Mouse (Mus musculus): ENCODE measurements around the gene Tmx4.
"Not testable (repeated sequence)": the region's sequence is repeated elsewhere in the genome, so short reads cannot be mapped to it uniquely, and the experiment has no call there.

The Tmx4 gene

DNA sequence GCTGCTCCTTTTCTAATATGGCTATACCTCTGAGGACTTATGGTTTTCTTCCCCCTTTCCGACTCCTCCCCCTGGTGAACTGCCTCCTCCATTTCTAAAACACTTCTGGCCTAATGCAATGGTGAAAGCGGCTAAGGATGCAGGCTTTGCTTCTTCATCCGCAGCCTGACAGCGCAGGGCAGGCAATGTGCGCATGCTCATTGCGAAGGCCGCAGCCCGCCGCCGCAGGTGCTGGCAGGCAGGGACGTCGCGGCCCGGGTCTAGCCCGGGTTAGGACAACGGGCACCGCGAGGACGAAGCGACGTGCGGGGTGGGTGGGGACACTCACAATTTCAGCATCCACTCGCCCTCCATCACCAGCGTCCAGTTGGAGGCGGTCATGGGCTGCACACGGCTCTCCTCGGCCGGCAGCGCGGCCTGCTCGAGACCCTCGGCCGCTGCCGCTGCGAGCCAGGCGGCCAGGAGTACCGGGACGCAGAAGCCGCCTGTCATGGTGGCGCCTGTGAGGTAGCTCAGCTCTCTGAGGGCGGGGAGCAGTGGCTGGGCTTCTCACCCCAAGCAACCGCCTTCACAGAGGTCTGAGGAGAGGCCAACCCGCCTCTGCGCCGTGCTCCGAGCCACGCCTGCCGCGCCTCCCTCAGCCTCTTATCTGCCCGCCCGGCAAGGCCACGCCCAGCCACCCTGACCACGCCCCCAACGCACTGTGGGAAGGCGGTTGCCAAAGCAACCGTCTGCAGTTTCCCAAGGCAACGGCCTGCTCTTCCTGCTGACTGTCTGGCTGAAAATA, at the start of gene Tmx4:
Gene Tmx4, minus strand, starts transcription at position 632 of the 787 bp plus-strand sequence.
- peak; percentile 98 for DNase-seq (ENCODE audit: low spot score in 2 of 2)

GRCm38 (mm10) chr2:134692125-134692524, 48.2 kb upstream of the Tmx4 start:
- no peak for DNase-seq (ENCODE audit: low spot score in 2 of 2)

- no peak for DNase-seq (ENCODE audit: low spot score in 2 of 2)
Measured at GRCm38 (mm10) chr2:134691055-134691454, 47.1 kb upstream of the Tmx4 start.

DNA sequence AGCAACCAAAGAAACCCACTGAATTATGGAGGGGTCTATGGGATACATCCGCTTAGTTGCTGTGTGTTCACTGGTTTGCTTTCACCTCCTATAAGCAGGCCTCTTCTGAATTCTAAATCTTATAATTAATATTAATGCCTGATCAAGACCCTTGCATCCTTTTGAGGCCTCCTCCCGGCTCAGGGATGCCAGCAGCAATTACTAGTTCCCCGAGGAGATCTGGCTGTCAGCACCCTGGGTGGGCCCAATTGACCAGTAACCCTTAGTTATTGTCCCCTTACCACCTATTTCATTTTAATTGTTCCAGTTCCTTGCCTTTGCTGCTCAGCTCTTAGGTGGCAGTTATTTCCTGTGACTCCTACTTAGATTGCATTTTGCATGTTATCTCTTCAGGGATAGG, 38.4 kb upstream of the Tmx4 start:
- DNase-seq (ENCODE audit: low spot score in 2 of 2), result no peak

DNA sequence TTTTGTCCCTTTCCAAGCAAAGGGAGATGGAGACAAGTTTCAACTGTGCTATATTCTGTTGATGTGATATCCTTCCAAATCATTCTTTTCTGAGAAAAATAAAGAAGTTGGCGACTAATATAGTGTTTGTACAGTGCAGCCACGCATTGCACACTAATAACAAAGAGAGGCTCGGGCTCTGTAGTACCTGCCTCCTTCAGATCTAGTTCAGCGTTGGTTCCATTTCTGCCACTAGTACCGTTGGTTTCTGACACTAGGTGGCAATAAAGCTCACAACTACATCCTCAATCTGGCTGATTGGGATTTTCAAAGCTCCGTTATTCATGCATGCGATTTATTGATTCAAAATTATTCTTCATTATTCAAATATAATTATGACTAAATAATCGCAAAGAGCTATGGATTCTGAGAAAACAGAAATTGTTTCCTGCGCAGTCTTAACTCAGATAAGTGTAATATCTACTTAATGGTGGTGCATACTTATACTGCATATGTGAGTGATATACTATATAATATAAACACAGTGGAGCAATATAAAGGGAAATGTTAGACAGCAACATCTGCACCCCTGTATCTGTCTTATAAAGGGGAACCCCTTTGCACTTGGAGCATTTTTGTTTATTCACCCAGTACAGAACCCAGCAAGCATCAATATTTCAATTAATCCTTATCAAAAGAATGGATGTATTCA, 37.5 kb upstream of the Tmx4 start:
- DNase-seq (ENCODE audit: low spot score in 2 of 2), result no peak

DNA sequence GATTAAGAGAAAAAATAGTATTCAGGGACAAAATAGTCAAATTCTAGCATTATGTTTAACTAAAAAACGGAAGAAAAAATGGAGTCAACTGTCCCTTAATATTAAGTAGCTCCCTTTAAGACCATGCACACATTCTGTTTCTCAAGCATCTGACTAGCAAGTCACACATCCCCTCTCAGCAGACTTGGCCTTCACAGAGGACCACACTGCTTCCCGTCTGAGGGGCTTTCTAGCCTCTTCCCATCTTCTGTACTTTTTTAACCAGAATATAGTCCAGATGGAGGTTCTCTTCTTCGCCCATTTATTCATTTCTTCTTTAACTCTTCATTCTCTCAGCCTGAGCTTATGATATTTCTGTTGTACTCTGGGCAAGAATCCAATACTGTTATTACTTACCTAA, 35.6 kb upstream of the Tmx4 start:
- DNase-seq (ENCODE audit: low spot score in 2 of 2), result no peak

DNA sequence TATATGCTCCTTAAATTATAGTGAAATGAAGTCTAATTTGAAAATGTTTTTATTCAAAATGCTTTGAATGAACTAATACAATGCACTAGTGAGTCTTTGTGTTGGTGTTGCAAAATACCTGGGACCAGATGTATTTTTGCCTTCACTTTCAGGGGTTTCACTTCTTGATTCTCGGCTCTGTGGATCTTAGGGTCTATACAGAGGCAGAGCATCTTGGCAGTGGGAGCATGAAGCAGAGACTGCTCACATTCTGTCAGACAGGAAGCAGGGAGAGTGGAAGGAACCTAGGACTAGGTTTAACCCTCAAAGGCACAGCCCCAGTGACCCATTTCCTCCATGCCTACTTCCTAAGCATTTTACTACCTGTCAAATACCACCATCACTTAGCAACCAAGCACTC, 31.5 kb upstream of the Tmx4 start:
- DNase-seq (ENCODE audit: low spot score in 2 of 2), result no peak

- DNase-seq (ENCODE audit: low spot score in 2 of 2), result peak; percentile 25 to 36
Measured at GRCm38 (mm10) chr2:134673604-134674003, 29.7 kb upstream of the Tmx4 start.

- no peak for DNase-seq (ENCODE audit: low spot score in 2 of 2)
Measured at GRCm38 (mm10) chr2:134656477-134656876, 12.5 kb upstream of the Tmx4 start.

GRCm38 (mm10) chr2:134654668-134655067, 10.7 kb upstream of the Tmx4 start:
- DNase-seq (ENCODE audit: low spot score in 2 of 2), result no peak

DNA sequence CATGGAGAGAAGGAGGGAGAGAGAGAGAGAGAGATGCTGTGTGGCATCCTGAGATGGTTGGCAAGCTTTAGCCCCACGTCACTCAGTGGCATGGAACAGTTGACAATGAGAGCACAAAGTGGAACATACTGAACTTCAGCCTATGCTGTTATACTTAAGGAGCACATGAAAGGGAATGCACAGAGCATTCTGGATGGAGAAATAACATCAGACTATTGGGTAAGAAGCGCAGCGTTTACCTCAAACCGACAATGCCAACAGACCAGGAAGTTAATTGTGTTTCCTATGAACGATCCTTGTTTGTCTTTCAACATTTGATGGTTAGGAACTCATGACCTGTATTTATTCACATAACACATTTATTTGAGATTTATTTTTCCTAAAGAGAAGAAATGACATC, 8.8 kb upstream of the Tmx4 start:
- no peak for DNase-seq (ENCODE audit: low spot score in 2 of 2)

DNA sequence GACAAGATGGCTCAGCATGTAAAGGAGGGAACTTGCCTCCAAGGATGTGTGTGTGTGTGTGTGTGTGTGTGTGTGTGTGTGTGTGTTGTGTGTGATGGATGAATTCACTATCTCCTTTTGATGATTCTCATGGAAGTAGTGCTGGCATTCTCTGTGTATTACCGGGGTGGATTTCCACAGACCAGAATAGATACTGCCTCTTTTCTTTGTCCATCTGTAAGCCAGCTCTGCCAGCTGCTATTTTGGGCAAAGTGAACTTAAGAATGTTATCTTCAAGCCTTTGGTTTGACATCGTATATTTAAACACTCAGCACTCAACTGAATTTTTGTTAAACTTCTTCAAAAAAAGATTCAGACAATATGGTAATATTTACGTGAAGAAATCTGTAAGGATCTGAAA, 5.1 kb upstream of the Tmx4 start:
- no peak for DNase-seq (ENCODE audit: low spot score in 2 of 2)

GRCm38 (mm10) chr2:134645752-134646151, 1.8 kb upstream of the Tmx4 start:
- DNase-seq (ENCODE audit: low spot score in 2 of 2), result no peak

DNA sequence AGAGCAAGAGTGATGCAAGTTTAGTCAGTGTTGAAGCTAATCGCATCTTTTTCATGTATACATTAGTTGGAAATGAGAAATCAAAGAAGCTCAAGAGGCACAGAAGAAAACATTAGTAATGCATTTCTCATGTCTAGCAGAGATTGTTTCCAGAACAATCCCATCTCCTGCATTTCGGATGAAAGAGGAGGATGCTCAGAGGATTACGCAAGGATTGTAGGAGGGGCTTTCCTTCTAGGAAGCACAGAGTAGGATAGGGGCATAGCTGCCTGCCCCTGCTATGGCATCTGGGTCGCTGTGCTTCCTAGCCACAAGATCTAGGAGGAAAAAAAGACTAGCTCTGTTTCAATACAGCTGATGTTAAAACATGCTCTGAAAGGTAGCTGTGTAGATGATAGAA, 1.2 kb upstream of the Tmx4 start:
- no peak for DNase-seq (ENCODE audit: low spot score in 2 of 2)

GRCm38 (mm10) chr2:134644301-134644912, 462 bp upstream of the Tmx4 start:
- DNase-seq (ENCODE audit: low spot score in 2 of 2), result no peak

DNA sequence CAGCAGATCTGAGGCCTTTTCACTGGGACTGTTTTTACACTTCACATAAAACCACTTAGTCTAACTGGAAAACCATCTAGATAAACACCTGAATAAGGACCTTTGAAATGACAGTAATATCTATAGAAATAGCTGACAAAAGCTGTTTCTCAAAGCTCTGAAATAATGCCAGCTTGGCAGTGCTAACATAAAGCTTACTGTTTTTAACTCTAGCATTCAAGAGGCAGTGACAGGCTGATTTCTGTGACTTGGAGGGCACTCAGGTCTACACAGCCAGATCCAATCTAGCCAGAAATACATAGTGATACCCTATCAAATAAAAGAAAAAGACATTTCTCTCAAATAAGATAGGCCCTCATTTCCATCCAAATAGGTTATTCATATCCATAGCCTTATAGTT, 1.6 kb downstream of the Tmx4 start:
- no peak for DNase-seq (ENCODE audit: low spot score in 2 of 2)

DNA sequence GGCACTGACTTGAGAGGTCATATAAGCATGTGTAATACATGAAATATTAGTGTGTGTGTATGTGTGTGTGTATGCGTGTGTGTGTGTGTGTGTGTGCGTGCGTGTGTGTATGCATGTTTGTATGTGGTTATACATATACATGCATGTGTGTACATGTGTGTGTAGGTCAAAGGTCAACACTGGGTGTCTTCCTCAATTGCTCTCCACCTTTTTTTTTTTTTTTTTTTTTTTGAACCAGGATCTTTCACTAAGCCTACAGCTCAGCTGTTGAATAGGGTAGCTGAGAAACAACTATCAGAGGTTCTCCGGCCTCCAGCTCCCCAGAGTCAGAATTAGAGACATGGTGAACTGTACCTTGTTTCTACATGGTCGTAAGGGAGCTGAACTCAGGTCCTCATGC, 2.6 kb downstream of the Tmx4 start:
- DNase-seq (ENCODE audit: low spot score in 2 of 2), result no peak

- DNase-seq (ENCODE audit: low spot score in 2 of 2), result no peak
Measured at GRCm38 (mm10) chr2:134640398-134640797, 3.5 kb downstream of the Tmx4 start.

GRCm38 (mm10) chr2:134628541-134628940, 15.4 kb downstream of the Tmx4 start:
- DNase-seq (ENCODE audit: low spot score in 2 of 2), result not testable (repeated sequence)

GRCm38 (mm10) chr2:134604935-134605334, 39.0 kb downstream of the Tmx4 start:
- DNase-seq (ENCODE audit: low spot score in 2 of 2), result no peak

DNA sequence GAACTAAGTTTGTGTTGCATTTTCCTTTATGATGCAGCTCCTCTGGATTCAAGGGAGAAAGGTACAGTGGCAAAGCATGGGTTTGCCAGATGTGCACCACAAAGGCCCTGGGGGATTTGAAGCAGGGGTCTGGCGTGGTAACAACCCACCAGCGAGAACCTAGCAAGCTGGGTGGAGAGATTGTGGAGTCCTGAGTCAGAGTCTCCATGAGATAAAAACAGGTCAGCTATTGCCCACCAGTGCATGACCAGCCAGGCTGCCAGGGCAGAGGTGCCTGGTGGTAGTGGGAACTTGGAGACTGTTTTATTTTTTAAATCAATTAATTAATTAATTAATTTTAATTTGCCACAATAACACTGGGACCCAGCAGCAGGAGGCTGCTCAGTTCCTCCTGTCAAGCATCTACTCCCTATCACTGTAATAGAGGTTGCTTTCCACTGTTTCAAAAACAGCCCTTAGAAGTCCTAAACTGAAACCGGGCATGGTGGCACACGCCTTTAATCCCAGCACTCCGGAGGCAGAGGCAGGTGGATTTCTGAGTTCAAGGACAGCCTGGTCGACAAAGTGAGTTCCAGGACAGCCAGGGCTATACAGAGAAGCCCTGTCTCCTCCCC, 52.8 kb downstream of the Tmx4 start:
- DNase-seq (ENCODE audit: low spot score in 2 of 2), result no peak

DNA sequence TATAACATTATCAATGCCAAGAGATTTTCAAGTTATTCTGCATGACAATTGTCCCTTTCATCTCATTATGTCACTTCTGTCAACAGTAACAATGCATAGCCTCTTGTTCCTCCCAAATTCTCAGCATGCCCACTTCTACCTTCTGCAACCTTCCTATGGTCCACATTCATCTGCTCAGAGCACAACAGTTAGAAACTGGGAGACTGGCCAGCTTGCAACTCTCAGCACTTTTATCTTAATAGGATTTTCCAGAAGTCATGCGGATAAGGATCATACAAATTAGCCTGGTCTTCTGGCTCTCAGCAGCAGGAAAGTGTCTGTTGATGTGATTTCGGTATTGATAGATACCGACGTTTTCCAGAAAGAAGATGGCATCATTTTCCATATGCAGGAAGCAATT, 58.7 kb downstream of the Tmx4 start:
- no peak for DNase-seq (ENCODE audit: low spot score in 2 of 2)

DNA sequence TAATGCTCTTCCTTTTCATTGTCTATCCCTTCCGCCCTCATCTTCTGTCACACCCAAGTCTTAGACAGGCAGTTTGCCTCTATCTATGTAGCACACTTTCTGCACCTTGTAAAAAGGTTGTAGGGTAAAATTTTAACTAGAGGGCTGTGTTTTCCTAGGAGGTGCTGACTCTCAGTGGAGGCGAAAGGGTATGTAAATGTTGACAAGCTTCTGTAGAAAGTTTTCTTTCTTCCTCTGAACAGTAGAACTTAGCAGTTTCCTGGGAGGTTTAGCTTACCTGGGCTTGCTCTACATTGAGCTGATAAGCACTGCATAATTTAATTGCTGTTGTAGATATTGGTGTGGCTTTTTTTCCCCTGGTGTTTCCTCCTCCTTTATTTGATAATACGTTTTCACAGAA, 84.5 kb downstream of the Tmx4 start:
- no peak for DNase-seq (ENCODE audit: low spot score in 2 of 2)
